Mouse (Mus musculus) kidney, adult 11 months (tissue): ENCODE data around the gene Anxa9.

Experiments used
- DNase-seq: peaks from one replicate; pipeline ENCODE4 v3.0.0; 2022

The Anxa9 gene

DNA sequence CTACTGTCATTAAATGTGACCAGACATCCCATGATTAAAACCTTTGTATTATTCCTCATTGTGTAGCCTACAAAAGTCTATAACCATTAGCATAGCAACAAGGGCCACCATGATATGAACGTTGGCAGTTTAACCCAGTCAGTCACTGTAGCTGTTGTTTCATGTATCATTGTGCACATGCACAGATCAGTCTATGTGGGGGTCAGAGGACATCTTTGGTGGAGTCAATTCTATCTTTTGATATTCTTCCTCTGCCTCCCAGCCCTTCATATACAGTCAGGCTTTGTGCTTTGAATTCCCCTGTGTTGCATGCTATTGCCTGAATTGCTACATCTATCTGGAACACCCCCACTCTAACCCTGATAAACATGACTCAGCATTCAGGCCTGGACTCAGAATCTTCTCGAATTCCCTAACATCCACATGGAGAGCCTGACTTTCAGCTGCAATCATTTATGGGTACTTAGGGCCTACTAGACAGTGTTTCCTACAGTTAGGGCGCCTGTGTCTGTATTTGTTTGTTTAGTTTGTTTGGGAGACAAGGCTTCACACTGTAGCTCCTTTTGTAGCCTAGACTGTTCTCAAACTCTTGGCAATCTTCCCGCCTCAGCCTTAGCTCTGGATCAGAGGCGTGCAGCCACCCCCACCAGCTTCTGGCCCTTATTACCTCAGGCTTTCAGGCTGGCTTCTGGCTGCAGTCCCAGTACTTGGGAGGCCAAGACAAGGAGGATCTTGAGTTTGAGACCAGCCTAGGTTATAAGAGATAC, 60.3 kb downstream of the Anxa9 start:
- DNase-seq: peak; percentile 50
